Mouse (Mus musculus) spleen, embryonic (tissue): ENCODE measurements at regions not wholly inside any gene's neighbourhood (a gene's known extent, or its start where the extent isn't known, plus 50 kb on each side); places are given as distances from the start of the nearest gene placed in this dataset.
"Not testable (repeated sequence)": the region's sequence is repeated elsewhere in the genome, so short reads cannot be mapped to it uniquely, and the experiment has no call there.

ENCODE experiments used
- CTCF ChIA-PET: fragments of 350-600 bp; sonication (Branson Sonifier 250); formaldehyde crosslinking; loops from one replicate; lab custom pipeline; 2022; lab: Charles Lee

GRCm38 (mm10) chr15:19980625-19981024 lies 468.4 kb upstream of the Cdh12 start:
- CTCF ChIA-PET: not testable (repeated sequence)

GRCm38 (mm10) chr15:19985001-19985400 lies 464.1 kb upstream of the Cdh12 start:
- CTCF ChIA-PET: not testable (repeated sequence)

GRCm38 (mm10) chr15:20031772-20032171 lies 417.3 kb upstream of the Cdh12 start:
- CTCF ChIA-PET: no interaction called here

- CTCF ChIA-PET: no interaction called here
Measured at GRCm38 (mm10) chr15:20034382-20034781, 414.7 kb upstream of the Cdh12 start.

GRCm38 (mm10) chr15:20038550-20039435 lies 410.3 kb upstream of the Cdh12 start:
- CTCF ChIA-PET: no interaction called here

DNA sequence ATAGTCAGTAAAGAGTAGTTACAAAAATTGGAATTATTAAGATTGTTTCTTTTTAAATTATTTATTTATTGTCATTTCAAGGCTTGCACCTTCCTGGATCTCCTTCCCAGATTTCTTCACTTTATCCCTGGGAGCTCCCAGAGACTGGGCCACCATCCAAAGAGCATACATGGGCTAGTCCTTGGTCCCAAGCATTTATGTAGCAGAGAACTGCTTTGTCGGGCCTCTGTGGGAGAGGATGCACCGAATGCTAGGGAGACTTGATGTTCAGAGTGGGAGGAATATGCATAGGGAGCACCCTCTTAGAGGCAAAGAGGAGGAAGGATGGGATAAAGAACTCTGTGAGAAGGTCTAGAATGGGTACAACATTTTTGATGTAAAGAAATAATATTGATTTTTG lies 409.0 kb upstream of the Cdh12 start:
- CTCF ChIA-PET: no interaction called here

GRCm38 (mm10) chr15:20084958-20085357 lies 364.1 kb upstream of the Cdh12 start:
- CTCF ChIA-PET: interaction anchor here (0.8 kb wide), 1 partner anchor 855 kb away, joined by 4 read pairs; no protein-coding TSS in a partner anchor

DNA sequence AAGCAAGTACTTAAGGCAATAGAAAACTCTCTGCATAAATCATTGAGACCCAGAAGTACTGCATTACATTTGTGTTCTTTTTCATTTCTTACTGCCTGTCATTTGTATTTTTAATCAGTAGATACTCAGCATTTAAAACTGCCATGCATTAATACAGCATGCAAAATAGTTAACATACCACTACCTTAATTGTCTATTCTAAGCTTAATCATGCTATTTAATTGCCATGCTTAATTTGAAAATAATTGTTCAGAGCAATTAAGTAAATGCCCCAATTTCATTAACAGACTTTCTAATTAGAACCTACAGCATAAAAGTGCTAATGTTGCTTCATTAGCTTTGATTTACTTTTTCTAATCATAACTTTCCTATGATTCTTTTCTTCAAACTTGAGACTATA lies 359.3 kb upstream of the Cdh12 start:
- CTCF ChIA-PET: no interaction called here

GRCm38 (mm10) chr15:20090522-20090921 lies 358.5 kb upstream of the Cdh12 start:
- CTCF ChIA-PET: no interaction called here

- CTCF ChIA-PET: no interaction called here
Measured at GRCm38 (mm10) chr15:20095764-20096163, 353.3 kb upstream of the Cdh12 start.

GRCm38 (mm10) chr15:20119518-20119917 lies 329.5 kb upstream of the Cdh12 start:
- CTCF ChIA-PET: no interaction called here

GRCm38 (mm10) chr15:20123586-20123985 lies 325.5 kb upstream of the Cdh12 start:
- CTCF ChIA-PET: no interaction called here

GRCm38 (mm10) chr15:20135893-20136570 lies 313.0 kb upstream of the Cdh12 start:
- CTCF ChIA-PET: no interaction called here

DNA sequence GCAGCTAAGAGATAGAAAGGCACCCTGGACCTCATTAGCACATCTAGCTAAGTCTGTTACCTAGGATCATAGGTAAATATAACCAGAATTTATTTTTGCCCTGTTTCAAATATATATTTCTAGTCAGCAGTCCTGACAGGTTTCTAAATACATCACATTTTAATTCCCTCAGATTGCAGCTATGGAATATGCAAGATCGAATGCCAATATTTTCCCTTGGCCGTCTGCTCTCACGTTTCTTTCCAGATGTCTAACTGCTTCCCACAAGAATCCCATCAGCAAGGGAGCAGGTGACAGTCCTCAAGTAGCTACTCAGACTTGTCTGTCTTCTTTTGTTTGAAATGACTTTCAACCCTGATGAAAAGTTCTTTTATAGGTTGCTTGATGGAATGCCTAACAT lies 297.2 kb upstream of the Cdh12 start:
- CTCF ChIA-PET: no interaction called here
